Mouse (Mus musculus) liver (tissue): ENCODE data around the gene Gm49630.
"Not testable (repeated sequence)": the region's sequence is repeated elsewhere in the genome, so short reads cannot be mapped to it uniquely, and the experiment has no call there.

Experiments
- DNase-seq: peaks from one replicate; pipeline ENCODE4 v3.0.0-alpha.2; 2020; ENCODE audit warnings: mixed read lengths

Gene Gm49630

GRCm38 (mm10) chr17:7366676-7367374 lies 5.0 kb downstream of the Gm49630 start:
- DNase-seq, result not testable (repeated sequence)

- not testable (repeated sequence) for DNase-seq
These were observed 5.5 kb downstream of the Gm49630 start for GRCm38 (mm10) chr17:7366265-7366664.

- not testable (repeated sequence) for DNase-seq
These were observed 6.2 kb downstream of the Gm49630 start for GRCm38 (mm10) chr17:7365615-7366014.

GRCm38 (mm10) chr17:7360749-7361465 lies 10.9 kb downstream of the Gm49630 start:
- not testable (repeated sequence) for DNase-seq

DNA sequence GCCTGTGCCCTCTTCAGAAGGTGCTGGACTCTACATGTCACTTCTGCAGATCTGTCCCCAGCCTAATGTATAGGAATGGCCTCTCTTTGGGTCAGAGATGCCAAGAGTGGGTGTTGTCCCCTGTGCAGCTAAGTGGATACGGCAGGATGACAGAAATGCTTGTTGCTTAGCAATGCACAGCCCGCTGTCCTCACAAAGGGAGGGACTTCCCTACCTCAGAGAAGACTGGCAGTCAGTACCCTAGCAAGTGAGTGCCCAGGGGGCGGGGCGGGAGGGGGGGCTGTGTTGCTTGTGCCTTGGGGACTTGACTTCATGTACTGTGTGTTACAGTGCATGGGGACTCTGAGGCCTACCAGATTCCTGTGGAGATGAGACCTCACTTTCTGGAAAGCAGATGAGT lies 12.0 kb downstream of the Gm49630 start:
- DNase-seq, result not testable (repeated sequence)

GRCm38 (mm10) chr17:7352596-7352995 lies 19.2 kb downstream of the Gm49630 start, which contains the start of gene Ttll2:
Gene Ttll2, minus strand, starts transcription at chr17:7352696.
- not testable (repeated sequence) for DNase-seq

- DNase-seq, result not testable (repeated sequence)
These were observed 23.0 kb downstream of the Gm49630 start for GRCm38 (mm10) chr17:7348765-7349164.

GRCm38 (mm10) chr17:7337381-7337780 lies 34.4 kb downstream of the Gm49630 start:
- DNase-seq, result not testable (repeated sequence)

DNA sequence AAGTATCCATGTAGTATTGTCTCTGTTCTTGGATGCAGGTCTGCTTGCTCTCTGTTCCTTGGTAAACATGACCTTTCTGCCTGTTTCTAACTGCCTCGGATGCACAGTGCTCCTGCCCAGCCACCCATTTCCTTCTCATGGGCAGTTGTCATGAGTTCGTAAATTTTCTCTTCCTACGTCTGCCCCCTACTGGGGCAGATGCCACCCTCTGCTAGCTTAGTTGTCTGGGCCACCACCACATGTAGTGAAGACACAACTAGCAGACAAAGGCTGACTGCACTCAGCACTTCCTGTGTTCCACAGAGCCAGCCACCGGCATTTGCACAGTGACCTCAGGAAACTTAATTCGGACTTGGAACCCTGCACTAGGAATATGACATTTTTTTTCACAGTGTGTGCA lies 39.0 kb downstream of the Gm49630 start:
- not testable (repeated sequence) for DNase-seq

- DNase-seq, result not testable (repeated sequence)
These were observed 45.4 kb downstream of the Gm49630 start for GRCm38 (mm10) chr17:7326415-7326814.

DNA sequence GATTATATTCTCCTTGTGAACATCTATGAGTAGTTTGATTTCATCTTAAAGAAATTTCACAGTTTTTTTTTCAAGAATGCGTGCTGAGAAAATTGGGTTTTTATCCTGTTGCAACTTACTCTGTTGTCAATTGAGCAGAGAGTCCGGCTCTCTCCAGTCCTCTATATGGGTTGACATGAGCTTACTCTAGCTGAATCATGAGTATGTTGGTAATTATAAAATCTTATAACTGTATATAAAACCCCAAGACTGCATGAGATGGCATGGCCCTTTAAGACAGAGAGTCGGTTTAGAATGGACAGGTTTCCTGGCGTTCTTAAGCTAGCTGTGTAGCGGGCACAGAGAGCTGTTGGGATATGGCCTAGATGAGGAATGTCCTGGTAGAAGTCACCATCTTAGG lies 47.4 kb downstream of the Gm49630 start, which contains the start of gene Tcp10a:
Gene Tcp10a, plus strand, starts transcription at position 301 of the 400 bp plus-strand sequence.
- DNase-seq, result not testable (repeated sequence)

DNA sequence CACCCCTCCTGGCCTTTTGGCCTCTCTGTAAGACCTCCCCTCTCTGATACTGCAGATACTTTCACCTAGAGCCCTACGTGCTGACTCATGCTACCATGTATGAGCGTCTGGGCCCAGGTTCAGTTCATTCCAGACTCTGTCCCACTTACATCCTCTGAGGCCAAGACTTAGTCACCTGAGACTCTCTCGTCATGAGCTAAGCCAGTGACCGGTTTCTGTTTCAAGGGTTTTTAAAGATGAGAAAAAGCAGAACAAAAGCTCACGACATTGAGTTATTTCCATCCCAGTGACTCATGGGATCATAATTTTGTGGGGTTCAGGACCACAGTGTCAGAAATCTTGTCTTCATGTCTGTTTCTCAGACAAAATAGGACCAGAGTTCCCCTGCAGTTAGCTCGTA lies 52.0 kb downstream of the Gm49630 start:
- not testable (repeated sequence) for DNase-seq

GRCm38 (mm10) chr17:7315693-7316382 lies 55.9 kb downstream of the Gm49630 start:
- not testable (repeated sequence) for DNase-seq

- not testable (repeated sequence) for DNase-seq
These were observed 65.2 kb downstream of the Gm49630 start for GRCm38 (mm10) chr17:7306278-7307196.
